Mouse (Mus musculus): ENCODE measurements at regions not wholly inside any gene's neighbourhood (a gene's known extent, or its start where the extent isn't known, plus 50 kb on each side); places are given as distances from the start of the nearest gene placed in this dataset.

DNA sequence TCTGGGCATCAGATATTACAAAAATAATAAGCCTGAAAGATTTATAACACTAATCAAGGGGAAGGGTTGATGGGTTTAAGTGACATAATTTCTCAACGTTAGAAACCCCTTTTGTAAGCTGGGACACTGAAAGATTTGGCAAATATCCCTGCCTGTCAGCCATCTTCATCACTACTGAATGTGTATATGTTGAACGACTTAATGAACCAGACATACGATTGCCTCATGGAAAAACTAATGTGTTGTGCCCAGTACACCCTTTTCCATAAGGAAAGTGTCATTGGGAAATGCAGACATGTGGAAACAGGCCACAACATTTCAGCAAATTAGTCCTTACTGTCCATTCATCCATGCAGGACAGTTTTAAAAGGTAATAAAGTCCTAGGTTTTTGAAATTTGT, 240.7 kb upstream of the Prep start:
- Histone ChIP-seq H3K9me3 (replicated peaks; ENCODE audit: insufficient read depth, low read length) (no peaks in the 10 kb centered on the region), H3K9ac (ENCODE audit: control insufficient read depth, low read depth, low read length, poor library complexity, severe bottlenecking) (no peak overlapping the region), H3K4me3 (ENCODE audit: control insufficient read depth in 1 of 2, insufficient read depth in 1 of 2, low read depth in 2 of 2, low read length in 2 of 2) (no peak overlapping the region), H3K4me1 (ENCODE audit: control insufficient read depth in 1 of 2, insufficient read depth in 2 of 2, low read length in 2 of 2) (no peaks in the 10 kb centered on the region), H3K36me3 (ENCODE audit: control insufficient read depth in 1 of 2, insufficient read depth in 2 of 2, low read length in 2 of 2) (no peaks in the 10 kb centered on the region), H3K79me2 (ENCODE audit: control insufficient read depth, insufficient read depth, low read length, poor library complexity) (no peaks in the 10 kb centered on the region), H3K27ac (ENCODE audit: control insufficient read depth, low read depth, low read length) (no peak overlapping the region), H3K27me3 (ENCODE audit: control insufficient read depth in 1 of 2, insufficient read depth in 2 of 2, low read length in 2 of 2) (peaks cover 2 to 4% of the 10 kb centered on the region in 2 experiments)
- no peak for DNase-seq (ENCODE audit: low read depth, low spot score)
- TF ChIP-seq ETS1 (IDR thresholded peaks at IDR 0.05; ENCODE audit: low read depth, low read length) (no peak), MYC (IDR thresholded peaks at IDR 0.05; ENCODE audit: low read depth, low read length) (no peak), POLR2A (IDR thresholded peaks at IDR 0.05; ENCODE audit: control insufficient read depth in 1 of 2, insufficient read depth in 1 of 2, low read depth in 1 of 2, low read length in 2 of 2, poor library complexity in 1 of 2) (no peak), MAX (IDR thresholded peaks at IDR 0.05; ENCODE audit: low read length) (no peak), E2F4 (IDR thresholded peaks at IDR 0.05; ENCODE audit: borderline replicate concordance, low read depth, low read length) (no peak), GATA1 (IDR thresholded peaks at IDR 0.05; ENCODE audit: low read depth, low read length) (no peak), RCOR1 (IDR thresholded peaks at IDR 0.05; ENCODE audit: low read depth, low read length) (no peak), TCF12 (IDR thresholded peaks at IDR 0.05; ENCODE audit: low read depth, low read length) (no peak), USF2 (IDR thresholded peaks at IDR 0.05; ENCODE audit: borderline replicate concordance in 1 of 2, insufficient read depth in 1 of 2, low read depth in 1 of 2, low read length in 2 of 2) (no peak), NRF1 (IDR thresholded peaks at IDR 0.05; ENCODE audit: insufficient read depth, low read depth, low read length, poor library complexity, severe bottlenecking) (no peak), CHD1 (IDR thresholded peaks at IDR 0.05; ENCODE audit: low read depth, low read length) (no peak), KAT2A (conservative IDR thresholded peaks at IDR 0.05; ENCODE audit: low read depth, low read length) (no peak), JUND (IDR thresholded peaks at IDR 0.05; ENCODE audit: low read depth, low read length) (no peak), SIN3A (IDR thresholded peaks at IDR 0.05; ENCODE audit: low read length) (no peak), BHLHE40 (IDR thresholded peaks at IDR 0.05; ENCODE audit: borderline replicate concordance, low read depth, low read length) (no peak), USF1 (IDR thresholded peaks at IDR 0.05; ENCODE audit: low read depth, low read length) (no peak), MAFK (IDR thresholded peaks at IDR 0.05; ENCODE audit: borderline replicate concordance, low read depth, low read length) (no peak)

DNA sequence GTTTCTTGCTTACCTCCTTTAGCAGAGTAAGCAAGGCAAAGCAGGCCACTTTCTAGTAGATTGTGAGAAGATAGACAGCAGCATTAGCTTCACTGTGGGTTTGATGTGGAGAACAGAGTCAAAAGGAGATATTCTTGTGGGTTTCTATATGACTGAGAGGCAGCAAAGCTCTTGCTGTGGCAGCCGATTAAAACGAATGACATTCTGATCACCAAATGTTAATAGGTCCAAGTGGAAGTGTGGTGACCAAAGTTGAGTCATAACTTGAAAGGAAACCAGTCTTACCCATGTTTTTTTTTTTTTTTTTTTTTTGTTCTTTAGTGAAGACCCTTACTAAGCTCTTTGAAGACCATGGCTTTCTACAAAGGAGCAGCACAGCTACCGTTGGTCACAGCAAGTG, 245.3 kb upstream of the Prep start:
- TF ChIP-seq NELFE (IDR thresholded peaks at IDR 0.05; ENCODE audit: low read depth, low read length) (no peak), KAT2A (conservative IDR thresholded peaks at IDR 0.05; ENCODE audit: low read depth, low read length) (no peak), MAFK (IDR thresholded peaks at IDR 0.05; ENCODE audit: borderline replicate concordance, low read depth, low read length) (no peak), ZKSCAN1 (IDR thresholded peaks at IDR 0.05; ENCODE audit: low read depth, low read length) (no peak)
- H3K4me1 ChIP-seq (ENCODE audit: control insufficient read depth in 1 of 2, insufficient read depth in 2 of 2, low read length in 2 of 2), result no peaks in the 10 kb centered on the region

More for the DNA sequence above, 245.3 kb upstream of the Prep start:
- Histone ChIP-seq H3K27ac (ENCODE audit: control insufficient read depth, low read depth, low read length) (no peak overlapping the region), H3K4me3 (ENCODE audit: control insufficient read depth in 1 of 2, insufficient read depth in 1 of 2, low read depth in 2 of 2, low read length in 2 of 2) (no peak overlapping the region), H3K27me3 (ENCODE audit: control insufficient read depth in 1 of 2, insufficient read depth in 2 of 2, low read length in 2 of 2) (peaks cover 0 to 4% of the 10 kb centered on the region in 2 experiments), H3K36me3 (ENCODE audit: control insufficient read depth in 1 of 2, insufficient read depth in 2 of 2, low read length in 2 of 2) (no peaks in the 10 kb centered on the region), H3K79me2 (ENCODE audit: control insufficient read depth, insufficient read depth, low read length, poor library complexity) (no peaks in the 10 kb centered on the region), H3K9ac (ENCODE audit: control insufficient read depth, low read depth, low read length, poor library complexity, severe bottlenecking) (no peak overlapping the region), H3K9me3 (replicated peaks; ENCODE audit: insufficient read depth, low read length) (no peaks in the 10 kb centered on the region)
- no peak for DNase-seq (ENCODE audit: low read depth, low spot score)

Data from MEL (cell line).